Mouse (Mus musculus): ENCODE results near the gene Lmbrd1. TPM values are rescaled to one million over a fixed set of nuclear protein-coding genes. Genes with fewer than 3 reads are reported as not detected.

The Lmbrd1 gene
- total RNA-seq (2023): 60.6 TPM

DNA sequence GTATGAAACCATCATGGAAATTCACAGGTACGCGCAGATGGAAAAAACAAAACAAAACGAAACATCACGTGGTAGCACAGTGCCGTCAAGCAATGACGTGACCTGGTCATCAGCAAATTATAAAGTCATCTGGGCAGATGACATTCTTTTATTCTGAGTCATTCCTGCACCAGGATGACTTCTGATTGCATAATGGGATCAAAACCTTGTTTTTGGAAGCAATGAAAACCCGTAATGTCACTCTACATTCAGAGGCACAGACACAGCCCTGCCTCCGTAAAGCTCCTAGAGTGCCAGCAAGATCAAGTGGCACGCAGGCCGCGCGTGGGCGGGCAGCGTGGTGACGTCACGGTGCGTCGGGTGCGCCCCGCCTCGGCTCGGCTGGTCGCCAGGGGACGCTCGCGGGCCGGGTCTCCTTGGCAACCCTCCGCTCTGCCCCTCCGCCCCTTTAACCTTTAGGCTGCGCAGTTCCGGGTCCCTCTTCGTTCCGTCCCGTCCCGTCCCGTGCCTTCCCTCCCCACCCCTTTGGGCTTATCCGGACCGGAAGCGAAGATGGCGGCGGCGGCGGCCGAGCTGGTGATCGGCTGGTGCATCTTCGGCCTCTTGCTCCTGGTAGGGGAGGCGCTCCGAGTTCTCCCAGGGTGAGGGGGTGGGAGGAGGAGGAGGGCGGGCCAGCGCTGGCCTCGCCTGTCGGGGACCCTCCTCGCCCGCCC is at the start of gene Lmbrd1:
Gene Lmbrd1 (plus strand): TSS at position 426 of the 713 bp plus-strand sequence.

Other genes starting within 250 kb of the Lmbrd1 start
- gene Col19a1, start 91.2 kb upstream of the Lmbrd1 start, total RNA-seq (2023): not detected